In genomic region chr12:12594567-12594966, GRCm38 (mm10) we compare ENCODE assay signal across 24 mouse cellular contexts.
"Had no signal": no experiment of that assay in that cellular context is flagged by ENCODE, and none has a peak within 500 bp of the region (broad histone marks: within the 10 kb centered on the region; RNA-seq: fewer than 3 reads in every experiment).

No protein-coding gene starts in this region.

- H3K27ac ChIP-seq: forebrain, embryonic 15.5 days; heart, adult 2 months; hindbrain, embryonic 13.5 days; hindbrain, embryonic 15.5 days; hindbrain, postnatal 0 days; kidney, embryonic 15.5 days; kidney, postnatal 0 days; limb, embryonic 13.5 days; limb, embryonic 15.5 days; liver, embryonic 12.5 days; liver, embryonic 14.5 days had no signal

- H3K27me3 ChIP-seq: forebrain, embryonic 15.5 days; hindbrain, embryonic 13.5 days; hindbrain, embryonic 15.5 days; kidney, embryonic 15.5 days; limb, embryonic 13.5 days; limb, embryonic 15.5 days; liver, embryonic 12.5 days had no signal

- H3K9ac ChIP-seq: forebrain, embryonic 15.5 days; forebrain, postnatal 0 days; hindbrain, embryonic 13.5 days; hindbrain, embryonic 15.5 days; kidney, embryonic 15.5 days; limb, embryonic 13.5 days; limb, embryonic 15.5 days; liver, embryonic 12.5 days; liver, embryonic 14.5 days had no signal

- H3K4me1 ChIP-seq: kidney, embryonic 15.5 days; limb, embryonic 13.5 days; limb, embryonic 15.5 days; liver, embryonic 12.5 days had no signal

- H3K36me3 ChIP-seq: forebrain, embryonic 15.5 days; hindbrain, embryonic 13.5 days; hindbrain, embryonic 15.5 days; kidney, embryonic 15.5 days; limb, embryonic 13.5 days; limb, embryonic 15.5 days; liver, embryonic 12.5 days had no signal

- H3K4me3 ChIP-seq: forebrain, embryonic 15.5 days; heart, adult 2 months; hindbrain, embryonic 13.5 days; hindbrain, embryonic 15.5 days; kidney, embryonic 15.5 days; limb, embryonic 13.5 days; limb, embryonic 15.5 days; liver, embryonic 12.5 days had no signal

- H3K4me2 ChIP-seq: forebrain, embryonic 15.5 days; hindbrain, embryonic 13.5 days; hindbrain, embryonic 15.5 days; kidney, embryonic 15.5 days; limb, embryonic 13.5 days; limb, embryonic 15.5 days; liver, embryonic 12.5 days had no signal

- H3K9me3 ChIP-seq: forebrain, embryonic 15.5 days; hindbrain, embryonic 13.5 days; hindbrain, embryonic 15.5 days; kidney, embryonic 15.5 days; limb, embryonic 13.5 days; limb, embryonic 15.5 days; liver, embryonic 12.5 days had no signal

- ATAC-seq: forebrain, embryonic 15.5 days; forebrain, postnatal 0 days; hindbrain, postnatal 0 days; intestine, embryonic 16.5 days; liver, embryonic 12.5 days had no signal

- DNase-seq: forebrain, postnatal 0 days; gastrocnemius, postnatal 14 days; gastrocnemius, postnatal 36 days; heart, adult 2 months; kidney, adult 11 months; kidney, adult 2 months; kidney, adult 9 months; kidney, postnatal 14 days; kidney, postnatal 36 days; layer of hippocampus, adult 9-11 months; layer of hippocampus, postnatal 36 days; left cerebral cortex, postnatal 4 days; lung, adult 18-20 months had no signal
